Mouse (Mus musculus): ENCODE measurements around the gene B3galt5.

DNA sequence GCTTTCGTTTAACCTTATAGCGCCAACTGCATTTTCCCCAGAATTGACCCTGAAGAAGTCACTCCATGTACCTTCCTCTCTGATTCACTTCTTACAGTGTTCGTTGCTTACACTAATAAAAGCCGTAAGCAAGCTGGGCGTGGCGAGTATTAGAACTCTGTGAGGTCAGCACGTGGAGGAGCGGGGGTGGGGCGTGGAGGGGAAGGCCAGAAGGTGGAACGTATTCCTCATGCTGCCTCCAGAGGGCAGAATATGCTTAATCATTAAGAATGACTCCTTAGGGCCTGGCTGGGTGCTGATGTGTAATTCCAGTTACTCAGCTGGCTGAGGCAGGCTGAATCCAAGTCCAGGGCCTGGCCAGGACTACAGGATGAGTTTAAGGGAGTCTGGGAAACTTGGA, 122.3 kb downstream of the B3galt5 start:
- TF ChIP-seq CTCF (IDR thresholded peaks at IDR 0.05; ENCODE audit: control insufficient read depth, insufficient read depth, low read length) (peak; percentile 62), POLR2A (IDR thresholded peaks at IDR 0.05; ENCODE audit: borderline replicate concordance, control insufficient read depth, low read depth, low read length) (no peak)

All from bone marrow, adult 2 months (tissue).